Mouse (Mus musculus) left cerebral cortex, adult 2 months (tissue): ENCODE data around the gene Cxcl5. TPM values are rescaled to one million over a fixed set of nuclear protein-coding genes. Genes with fewer than 3 reads are reported as not detected.
"Not testable (repeated sequence)": the region's sequence is repeated elsewhere in the genome, so short reads cannot be mapped to it uniquely, and the experiment has no call there.

Experiments used
- DNase-seq, 2 experiments: peaks; one replicate each; pipeline ENCODE4 v3.0.0; 2021 to 2022; ENCODE audit warnings: low spot score in 2 of 2, mixed read lengths in 1 of 2; ENCODE audit errors: extremely low spot score in 1 of 2
- H3K27ac ChIP-seq: fragments of 200-600 bp; 2 replicates; pipeline ENCODE4 v1.8.1; 2022
- H3K4me3 ChIP-seq: fragments of 200-600 bp; 2 replicates; pipeline ENCODE4 v1.8.1; 2022
- CTCF ChIP-seq: fragments of 200-600 bp; IDR thresholded peaks from 2 replicates; pipeline ENCODE4 v1.8.1; 2022; ENCODE audit warnings: antibody characterized with exemption, mild to moderate bottlenecking, moderate library complexity
- intact Hi-C: fragments of 180-260 bp; cut with DNase I; formaldehyde crosslinking; loops from one replicate; pipeline ENCODE4 v1.15.1; 2025
- microRNA-seq, 2 experiments: library from miRNA; unstranded; fragments of <30 nt; microRNA quantifications; one replicate each; pipeline ENCODE4 v1.2.0; 2021
- total RNA-seq, 2 experiments: library from RNA; stranded (reverse); gene quantifications; 2 replicates each; pipeline ENCODE4 v1.2.3; 2021

Gene Cxcl5
- total RNA-seq, 2 experiments from 2014 or later = 0.35 TPM; not detected in 1

DNA sequence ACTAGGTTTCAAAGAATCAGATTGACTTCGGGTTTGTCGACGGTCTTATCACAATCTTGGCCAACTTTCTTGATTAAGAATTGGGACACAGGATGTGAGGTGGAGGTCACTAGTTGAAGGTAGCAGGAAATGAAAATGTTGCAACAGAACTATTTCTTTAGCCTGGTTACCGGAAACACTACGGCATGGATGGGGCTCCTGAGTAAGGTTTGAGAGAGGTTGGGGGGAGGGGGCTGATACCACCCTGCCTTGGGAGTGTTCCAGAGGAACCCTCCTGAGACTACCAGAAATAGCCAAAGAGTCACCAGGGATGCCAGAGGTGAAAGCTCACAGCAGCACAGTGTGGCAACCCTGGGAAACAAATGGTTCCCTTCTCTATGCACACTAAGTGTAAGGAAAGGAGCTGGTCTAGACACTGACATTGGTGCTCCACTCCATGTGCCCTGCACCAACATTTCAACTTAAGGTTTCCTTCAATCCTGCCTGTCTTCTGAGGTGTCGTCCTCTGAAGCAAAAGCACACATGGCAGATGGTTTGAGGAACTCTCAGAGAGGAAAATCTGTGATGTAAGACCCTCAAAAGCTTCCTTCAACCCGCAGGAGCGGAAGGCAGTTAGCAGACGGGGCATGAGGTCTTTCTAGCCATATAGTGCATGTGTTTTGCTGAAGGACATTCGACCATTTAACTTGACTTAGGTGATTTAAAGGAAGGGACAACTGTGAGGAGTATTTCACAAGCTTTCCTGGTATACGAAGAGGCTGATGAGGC is 30.3 kb downstream of the Cxcl5 start:
- no peak for TF ChIP-seq CTCF
- intact Hi-C loops = loop anchor here (5.0 to 10.0 kb wide), 2 partner anchors 75 to 127 kb away; no protein-coding TSS in a partner anchor
- no peak for DNase-seq
- Histone ChIP-seq H3K27ac (no peak overlapping the region), H3K4me3 (no peak overlapping the region)

GRCm38 (mm10) chr5:90790074-90790502 is 30.9 kb downstream of the Cxcl5 start:
- Histone ChIP-seq H3K27ac (no peak overlapping the region), H3K4me3 (no peak overlapping the region)
- no peak for DNase-seq
- intact Hi-C loops = loop anchor here (10.0 kb wide), 1 partner anchor 75 kb away; no protein-coding TSS in a partner anchor
- no peak for TF ChIP-seq CTCF

DNA sequence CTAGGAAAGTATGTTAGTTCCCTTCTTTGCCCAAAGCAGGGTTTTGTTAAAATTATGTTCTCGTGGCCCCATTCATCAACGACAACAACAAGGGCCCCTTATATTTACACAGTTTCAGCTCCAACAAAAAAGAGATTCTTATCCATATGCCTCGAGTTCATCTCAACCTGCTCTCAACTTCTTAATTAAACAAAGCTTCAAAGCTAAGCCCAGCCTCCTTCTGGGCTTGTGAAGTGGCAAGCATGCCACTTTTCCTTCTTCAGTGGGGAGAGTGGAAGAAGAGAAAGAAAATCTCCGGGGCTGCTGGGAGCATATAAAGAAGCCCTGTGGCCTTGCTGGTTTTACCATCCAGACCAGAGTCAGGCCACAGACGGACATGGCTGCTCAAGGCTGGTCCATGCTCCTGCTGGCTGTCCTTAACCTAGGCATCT is 35.0 kb downstream of the Cxcl5 start, which contains the start of gene Cxcl15:
TSS of gene Cxcl15 (plus strand) at position 340 of the 431 bp plus-strand sequence.
- no peak within 1 kb of the TSS for H3K27ac ChIP-seq
- no peak for TF ChIP-seq CTCF
- H3K4me3 ChIP-seq = no peak within 1 kb of the TSS
- intact Hi-C loops = loop anchor here (10.0 kb wide), 1 partner anchor 79 kb away; no protein-coding TSS in a partner anchor
- DNase-seq = no peak

DNA sequence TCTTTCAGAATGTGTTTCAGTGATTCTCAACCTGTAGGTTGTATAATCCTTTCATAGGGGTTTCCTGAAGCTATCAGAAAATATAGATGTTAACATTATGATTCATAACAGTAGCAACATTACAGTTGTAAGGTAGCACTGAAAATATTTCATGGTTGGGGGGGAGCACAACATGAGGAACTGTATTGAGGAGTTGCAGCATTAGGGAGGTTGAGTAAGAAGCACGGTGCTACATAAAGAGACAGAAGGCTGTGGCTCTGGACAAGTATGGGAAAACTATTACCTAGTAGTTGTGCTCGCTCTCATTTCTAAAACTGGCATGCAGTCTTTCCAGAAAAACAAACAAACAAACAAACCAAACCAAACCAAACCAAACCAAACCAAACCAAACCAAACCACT is 36.2 kb downstream of the Cxcl5 start:
- H3K4me3 ChIP-seq, DNase-seq, H3K27ac ChIP-seq: not testable (repeated sequence)
- intact Hi-C loops = loop anchor here (10.0 kb wide), 1 partner anchor 81 kb away; no protein-coding TSS in a partner anchor

- Histone ChIP-seq H3K4me3 (no peak overlapping the region), H3K27ac (no peak overlapping the region)
- intact Hi-C loops = no loop called here
- no peak for DNase-seq
- no peak for TF ChIP-seq CTCF
Measured at GRCm38 (mm10) chr5:90804574-90804973, 45.4 kb downstream of the Cxcl5 start.

- no peak for DNase-seq
- TF ChIP-seq CTCF = no peak
- Histone ChIP-seq H3K27ac (no peak overlapping the region), H3K4me3 (no peak overlapping the region)
- intact Hi-C loops = no loop called here
Measured at GRCm38 (mm10) chr5:90806050-90806449, 46.9 kb downstream of the Cxcl5 start.

DNA sequence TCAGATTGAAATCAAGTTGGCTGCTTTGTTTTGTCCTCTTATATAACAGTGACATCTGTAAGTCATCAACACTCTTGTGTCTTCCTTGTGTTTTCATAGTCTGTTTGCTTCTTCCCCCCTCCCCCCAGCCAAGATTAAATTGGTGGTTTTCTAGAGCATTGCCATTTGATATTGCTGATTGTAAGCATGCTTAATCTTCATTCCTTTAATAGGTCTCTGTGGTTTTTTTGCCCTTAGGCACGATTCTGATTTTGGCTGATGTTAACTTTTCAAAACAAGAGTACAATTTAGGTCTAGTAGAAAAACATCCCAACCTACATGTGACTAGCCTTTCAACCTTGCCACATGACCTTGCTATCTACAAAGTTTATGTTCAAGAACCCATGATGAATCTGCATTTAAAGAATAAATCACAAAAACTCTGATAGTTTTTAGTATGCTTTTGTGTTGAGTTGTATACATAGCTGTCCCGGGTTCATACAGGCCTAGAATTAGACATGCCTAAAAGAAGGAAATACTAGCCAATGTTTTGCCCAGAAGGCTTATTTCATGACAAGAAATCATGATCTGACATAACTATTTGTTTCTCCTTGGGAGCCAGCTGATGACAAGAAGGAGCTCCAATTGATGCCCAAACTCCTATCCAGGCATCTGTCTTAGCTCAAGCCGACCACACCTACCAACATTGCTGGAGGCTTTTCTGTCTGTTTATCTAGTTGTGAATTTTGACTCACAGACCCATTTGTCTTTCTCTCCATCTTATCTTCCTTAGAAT is 48.2 kb downstream of the Cxcl5 start:
- Histone ChIP-seq H3K4me3 (no peak overlapping the region), H3K27ac (no peak overlapping the region)
- DNase-seq = no peak
- no peak for TF ChIP-seq CTCF
- intact Hi-C loops = no loop called here

Small RNA genes lying within 50 kb of the gene (microRNA-seq; reads per million reads assigned to microRNA genes)
- 0 reads per million in 2 experiments for gene Gm24322

Other genes starting within 250 kb of the Cxcl5 start
- gene Afm, start 240.4 kb upstream of the Cxcl5 start, total RNA-seq = not detected
- under 1 TPM; 0.14 to 0.18 TPM for gene 5830473C10Rik, start 198.3 kb upstream of the Cxcl5 start, total RNA-seq
- 1 to 10 TPM; 1.6 to 2.3 TPM for gene Rassf6, start 118.7 kb upstream of the Cxcl5 start, total RNA-seq
- under 1 TPM; 0.44 to 0.66 TPM for gene Ppbp, start 9.2 kb downstream of the Cxcl5 start, total RNA-seq
- 1 to 10 TPM; 3.5 to 3.8 TPM for gene Pf4, start 13.1 kb downstream of the Cxcl5 start, total RNA-seq
- gene Cxcl3, start 26.7 kb downstream of the Cxcl5 start, total RNA-seq = not detected
- not detected for gene Cxcl15, start 35.2 kb downstream of the Cxcl5 start, total RNA-seq
- under 1 TPM in 1 of 2 experiments, not detected in 1; 0.37 TPM for gene Cxcl1, start 131.9 kb downstream of the Cxcl5 start, total RNA-seq
- gene Cxcl2, start 144.5 kb downstream of the Cxcl5 start, total RNA-seq = not detected
- 10 to 100 TPM; 17.0 to 17.1 TPM for gene Mthfd2l, start 171.8 kb downstream of the Cxcl5 start, total RNA-seq